Mouse (Mus musculus) erythroblast, embryonic 14.5 days (primary cell): Measurements from ENCODE around the gene Gm47955. TPM values are rescaled to one million over a fixed set of nuclear protein-coding genes. Genes with fewer than 3 reads are reported as not detected.
"Not testable (repeated sequence)": the region's sequence is repeated elsewhere in the genome, so short reads cannot be mapped to it uniquely, and the experiment has no call there.

ENCODE experiments used
- H3K27me3 ChIP-seq: 2 replicates; pipeline ENCODE4 v1.6.1; 2012; ENCODE audit warnings: inconsistent platforms; ENCODE audit not compliant: control insufficient read depth
- H3K36me3 ChIP-seq: 2 replicates; pipeline ENCODE4 v1.6.1; 2012; ENCODE audit warnings: mild to moderate bottlenecking, inconsistent platforms; ENCODE audit not compliant: control insufficient read depth
- H3K4me1 ChIP-seq: 2 replicates; pipeline ENCODE4 v1.6.1; 2012; ENCODE audit warnings: inconsistent platforms; ENCODE audit not compliant: control insufficient read depth
- H3K4me3 ChIP-seq: replicated peaks from 2 replicates; pipeline ENCODE3; 2012; ENCODE audit warnings: moderate library complexity, mild to moderate bottlenecking, inconsistent platforms
- H3K9me3 ChIP-seq: 2 replicates; pipeline ENCODE4 v1.6.1; 2012; ENCODE audit warnings: low read length, inconsistent platforms, mixed read lengths; ENCODE audit not compliant: control insufficient read depth
- GATA1 ChIP-seq: IDR thresholded peaks from 2 replicates; pipeline ENCODE4 v1.6.1; 2012; ENCODE audit warnings: low read length, inconsistent platforms, mixed read lengths
- TAL1 ChIP-seq: IDR thresholded peaks from 3 replicates; pipeline ENCODE4 v1.6.1; 2012; ENCODE audit warnings: low read length, inconsistent platforms, mixed read lengths
- polyA plus RNA-seq: library from polyadenylated mRNA; stranded (reverse); fragments of >175 nt; gene quantifications from 2 replicates; pipeline ENCODE4 v1.2.3, GENCODE M21; 2012

The Gm47955 gene
- polyA plus RNA-seq, 1 experiment = not detected

GRCm38 (mm10) chr1:82948601-82949000 lies 11.5 kb upstream of the Gm47955 start:
- H3K36me3 ChIP-seq = no peaks in the 10 kb centered on the region
- H3K9me3 ChIP-seq = no peaks in the 10 kb centered on the region
- H3K27me3 ChIP-seq = no peaks in the 10 kb centered on the region
- H3K4me1 ChIP-seq = no peaks in the 10 kb centered on the region
- TF ChIP-seq GATA1 = no peak
- TF ChIP-seq TAL1 = no peak
- no peak overlapping the region for H3K4me3 ChIP-seq

- not testable (repeated sequence) for H3K4me3 ChIP-seq, H3K27me3 ChIP-seq, H3K36me3 ChIP-seq, H3K9me3 ChIP-seq, H3K4me1 ChIP-seq
These were observed 4.2 kb upstream of the Gm47955 start, which contains the start of gene Gm7544 for GRCm38 (mm10) chr1:82955913-82956312. Gene Gm7544, minus strand, starts transcription at chr1:82956013.

- Histone ChIP-seq H3K36me3 (no peaks in the 10 kb centered on the region), H3K4me3 (no peak overlapping the region), H3K9me3 (no peaks in the 10 kb centered on the region), H3K27me3 (no peaks in the 10 kb centered on the region), H3K4me1 (no peaks in the 10 kb centered on the region)
- TF ChIP-seq TAL1 (no peak), GATA1 (no peak)
These were observed 6.3 kb downstream of the Gm47955 start for GRCm38 (mm10) chr1:82966413-82966812.

GRCm38 (mm10) chr1:82972046-82972445 lies 12.0 kb downstream of the Gm47955 start:
- TF ChIP-seq GATA1 = no peak
- no peak for TF ChIP-seq TAL1
- H3K4me1 ChIP-seq = peaks cover 8% of the 10 kb centered on the region
- no peaks in the 10 kb centered on the region for H3K36me3 ChIP-seq
- no peaks in the 10 kb centered on the region for H3K9me3 ChIP-seq
- no peaks in the 10 kb centered on the region for H3K27me3 ChIP-seq
- H3K4me3 ChIP-seq = no peak overlapping the region

GRCm38 (mm10) chr1:82973244-82973643 lies 13.2 kb downstream of the Gm47955 start:
- TF ChIP-seq TAL1 (no peak), GATA1 (no peak)
- Histone ChIP-seq H3K36me3 (no peaks in the 10 kb centered on the region), H3K4me1 (peaks cover 8% of the 10 kb centered on the region), H3K9me3 (no peaks in the 10 kb centered on the region), H3K4me3 (no peak overlapping the region), H3K27me3 (no peaks in the 10 kb centered on the region)

GRCm38 (mm10) chr1:82973901-82974300 lies 13.8 kb downstream of the Gm47955 start:
- Histone ChIP-seq H3K4me1 (peaks cover 8% of the 10 kb centered on the region), H3K9me3 (no peaks in the 10 kb centered on the region), H3K27me3 (no peaks in the 10 kb centered on the region), H3K4me3 (no peak overlapping the region), H3K36me3 (no peaks in the 10 kb centered on the region)
- TF ChIP-seq GATA1 (no peak), TAL1 (no peak)

GRCm38 (mm10) chr1:82974342-82974741 lies 14.3 kb downstream of the Gm47955 start:
- TF ChIP-seq GATA1 (no peak), TAL1 (no peak)

GRCm38 (mm10) chr1:82975750-82976149 lies 15.7 kb downstream of the Gm47955 start:
- Histone ChIP-seq H3K36me3 (no peaks in the 10 kb centered on the region), H3K4me3 (no peak overlapping the region), H3K27me3 (no peaks in the 10 kb centered on the region), H3K4me1 (peaks cover 8% of the 10 kb centered on the region), H3K9me3 (no peaks in the 10 kb centered on the region)
- no peak for TF ChIP-seq GATA1
- TF ChIP-seq TAL1 = no peak

More at GRCm38 (mm10) chr1:82974342-82974741, 14.3 kb downstream of the Gm47955 start:
- Histone ChIP-seq H3K9me3 (no peaks in the 10 kb centered on the region), H3K4me3 (no peak overlapping the region), H3K36me3 (no peaks in the 10 kb centered on the region), H3K4me1 (peaks cover 8% of the 10 kb centered on the region), H3K27me3 (no peaks in the 10 kb centered on the region)

- Histone ChIP-seq H3K36me3 (no peaks in the 10 kb centered on the region), H3K9me3 (no peaks in the 10 kb centered on the region), H3K4me3 (no peak overlapping the region), H3K4me1 (peaks cover 8% of the 10 kb centered on the region), H3K27me3 (no peaks in the 10 kb centered on the region)
- TF ChIP-seq GATA1 = no peak
- TF ChIP-seq TAL1 = no peak
These were observed 17.8 kb downstream of the Gm47955 start for GRCm38 (mm10) chr1:82977840-82978239.

GRCm38 (mm10) chr1:82986738-82987137 lies 26.7 kb downstream of the Gm47955 start:
- TF ChIP-seq GATA1 (no peak), TAL1 (no peak)
- Histone ChIP-seq H3K4me3 (no peak overlapping the region), H3K9me3 (peaks cover 4% of the 10 kb centered on the region), H3K4me1 (no peaks in the 10 kb centered on the region), H3K36me3 (no peaks in the 10 kb centered on the region), H3K27me3 (no peaks in the 10 kb centered on the region)
